Mouse (Mus musculus): Measurements from ENCODE around the gene Gm21818.
"Not testable (repeated sequence)": the region's sequence is repeated elsewhere in the genome, so short reads cannot be mapped to it uniquely, and the experiment has no call there.

DNA sequence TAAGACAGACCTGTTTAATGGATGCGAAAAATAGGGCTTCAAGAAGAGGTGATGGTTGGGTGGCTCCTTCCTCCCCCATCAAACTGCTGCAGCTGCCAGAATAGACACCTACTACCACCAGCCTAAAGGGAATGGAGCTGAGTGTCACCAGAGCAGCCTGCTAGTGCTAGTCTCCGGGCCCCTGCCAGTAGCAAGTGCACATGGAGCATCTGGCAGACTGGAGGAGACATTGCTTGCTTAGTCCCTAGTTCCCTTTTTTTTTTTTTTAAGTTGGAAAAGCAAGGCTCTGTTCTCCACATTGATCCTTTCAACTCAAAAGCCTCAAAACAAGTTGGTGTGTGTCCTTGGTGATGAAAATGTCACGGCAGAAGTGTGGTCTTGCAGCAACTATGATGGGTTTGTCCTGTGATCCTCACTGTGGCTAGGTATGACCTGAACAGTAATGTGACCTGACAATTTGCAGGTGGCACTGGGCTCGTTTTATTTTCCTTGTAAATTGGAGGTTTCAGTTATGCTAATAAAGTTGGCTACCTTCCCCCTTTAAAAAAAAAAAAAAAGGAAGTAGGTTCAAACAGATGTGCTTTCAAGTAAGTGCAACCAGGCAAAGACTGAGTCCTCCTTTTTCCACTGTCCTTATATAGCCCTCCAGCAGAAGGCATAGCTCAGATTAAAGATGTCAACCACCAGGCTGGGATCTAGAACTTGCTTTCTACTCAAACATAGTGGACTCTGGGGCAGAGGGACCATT lies 22.4 kb upstream of the Gm21818 start:
- not testable (repeated sequence) for TF ChIP-seq POLR2A (IDR thresholded peaks at IDR 0.05; ENCODE audit: low read depth, low read length); CTCF (IDR thresholded peaks at IDR 0.05; ENCODE audit: extremely low read depth, insufficient read depth, insufficient read length, insufficient replicate concordance)
